Mouse (Mus musculus) MEL (cell line): ENCODE data around the gene Mtfp1. TPM values are rescaled to one million over a fixed set of nuclear protein-coding genes. Genes with fewer than 3 reads are reported as not detected.

Experiments
- DNase-seq: peaks from one replicate; pipeline ENCODE4 v3.0.0; 2011; ENCODE audit warnings: low read depth, low spot score
- H3K27ac ChIP-seq: 2 replicates; pipeline ENCODE4 v1.5.1; 2012; ENCODE audit warnings: low read depth, mild to moderate bottlenecking, control low read depth, low read length, moderate library complexity; ENCODE audit not compliant: control insufficient read depth
- H3K27me3 ChIP-seq, 2 experiments: fragments of 150-350 bp in 1 of 2; sonication (generic) in 1 of 2; 2 replicates each; pipeline ENCODE4 v1.6.1; 2012; ENCODE audit warnings: low read length in 2 of 2, mild to moderate bottlenecking in 2 of 2, improper control_type of control experiment in 1 of 2, moderate library complexity in 1 of 2; ENCODE audit not compliant: insufficient read depth in 2 of 2, control insufficient read depth in 1 of 2
- H3K36me3 ChIP-seq, 2 experiments: 2 replicates each; pipeline ENCODE4 v1.6.1; 2012 to 2014; ENCODE audit warnings: low read length in 2 of 2, improper control_type of control experiment in 1 of 2, inconsistent platforms in 1 of 2, mild to moderate bottlenecking in 1 of 2; ENCODE audit not compliant: insufficient read depth in 2 of 2, control insufficient read depth in 1 of 2
- H3K4me1 ChIP-seq, 2 experiments: fragments of 150-350 bp in 1 of 2; sonication (generic) in 1 of 2; 2 replicates each; pipeline ENCODE4 v1.6.1; 2012; ENCODE audit warnings: low read length in 2 of 2, improper control_type of control experiment in 1 of 2, mild to moderate bottlenecking in 1 of 2; ENCODE audit not compliant: insufficient read depth in 2 of 2, control insufficient read depth in 1 of 2
- H3K4me3 ChIP-seq, 2 experiments: fragments of 150-350 bp in 1 of 2; sonication (generic) in 1 of 2; 2 replicates each; pipeline ENCODE4 v1.5.1; 2012; ENCODE audit warnings: low read depth in 2 of 2, low read length in 2 of 2, mild to moderate bottlenecking in 2 of 2, moderate library complexity in 2 of 2, control low read depth in 1 of 2, improper control_type of control experiment in 1 of 2; ENCODE audit not compliant: control insufficient read depth in 1 of 2, insufficient read depth in 1 of 2
- H3K79me2 ChIP-seq: 2 replicates; pipeline ENCODE4 v1.6.1; 2012; ENCODE audit warnings: mild to moderate bottlenecking, low read length, moderate library complexity; ENCODE audit not compliant: control insufficient read depth, poor library complexity, insufficient read depth
- H3K9ac ChIP-seq: 2 replicates; pipeline ENCODE4 v1.6.1; 2012; ENCODE audit warnings: low read depth, mild to moderate bottlenecking, control low read depth, low read length, moderate library complexity; ENCODE audit not compliant: control insufficient read depth, poor library complexity, severe bottlenecking
- H3K9me3 ChIP-seq: fragments of 150-350 bp; sonication (generic); replicated peaks from 2 replicates; pipeline ENCODE4 v1.6.1; 2012; ENCODE audit warnings: mild to moderate bottlenecking, low read length, improper control_type of control experiment, moderate library complexity; ENCODE audit not compliant: insufficient read depth
- BHLHE40 ChIP-seq: IDR thresholded peaks from 2 replicates; pipeline ENCODE4 v1.6.1; 2012; ENCODE audit warnings: low read depth, mild to moderate bottlenecking, inconsistent platforms, low read length, improper control_type of control experiment, borderline replicate concordance
- E2F4 ChIP-seq: IDR thresholded peaks from 2 replicates; pipeline ENCODE4 v1.6.1; 2011; ENCODE audit warnings: low read depth, low read length, improper control_type of control experiment, borderline replicate concordance
- GABPA ChIP-seq: IDR thresholded peaks from 2 replicates; pipeline ENCODE4 v1.6.1; 2012; ENCODE audit warnings: low read depth, mild to moderate bottlenecking, inconsistent platforms, low read length, improper control_type of control experiment, moderate library complexity
- GATA1 ChIP-seq: IDR thresholded peaks from 2 replicates; pipeline ENCODE4 v1.6.1; 2011; ENCODE audit warnings: low read depth, low read length, improper control_type of control experiment
- HCFC1 ChIP-seq: IDR thresholded peaks from 2 replicates; pipeline ENCODE4 v1.6.1; 2012; ENCODE audit warnings: low read depth, mild to moderate bottlenecking, inconsistent platforms, low read length, improper control_type of control experiment, moderate library complexity
- MAFK ChIP-seq: IDR thresholded peaks from 2 replicates; pipeline ENCODE4 v1.6.1; 2011; ENCODE audit warnings: low read depth, mild to moderate bottlenecking, low read length, improper control_type of control experiment, borderline replicate concordance
- MYB ChIP-seq: IDR thresholded peaks from 2 replicates; pipeline ENCODE4 v1.6.1; 2011; ENCODE audit warnings: mild to moderate bottlenecking, low read depth, low read length, improper control_type of control experiment
- NELFE ChIP-seq: IDR thresholded peaks from 2 replicates; pipeline ENCODE4 v1.6.1; 2011; ENCODE audit warnings: low read depth, low read length, improper control_type of control experiment
- NRF1 ChIP-seq: IDR thresholded peaks from 2 replicates; pipeline ENCODE4 v1.6.1; 2014; ENCODE audit warnings: low read depth, mild to moderate bottlenecking, inconsistent platforms, low read length, improper control_type of control experiment, moderate library complexity; ENCODE audit not compliant: poor library complexity, insufficient read depth, severe bottlenecking
- POLR2AphosphoS5 ChIP-seq: IDR thresholded peaks from 2 replicates; pipeline ENCODE4 v1.6.1; 2012; ENCODE audit warnings: low read depth, borderline replicate concordance, mild to moderate bottlenecking, inconsistent platforms, low read length, moderate library complexity, mixed read lengths
- RAD21 ChIP-seq: IDR thresholded peaks from 2 replicates; pipeline ENCODE4 v1.6.1; 2011; ENCODE audit warnings: mild to moderate bottlenecking, low read depth, low read length, improper control_type of control experiment
- SIN3A ChIP-seq: IDR thresholded peaks from 2 replicates; pipeline ENCODE4 v1.6.1; 2012; ENCODE audit warnings: low read length, improper control_type of control experiment, inconsistent platforms
- SMC3 ChIP-seq: IDR thresholded peaks from 2 replicates; pipeline ENCODE4 v1.6.1; 2011; ENCODE audit warnings: low read depth, low read length, improper control_type of control experiment
- TAL1 ChIP-seq: IDR thresholded peaks from 2 replicates; pipeline ENCODE4 v1.6.1; 2012; ENCODE audit warnings: mild to moderate bottlenecking, inconsistent platforms, low read length, moderate library complexity, mixed read lengths
- TCF12 ChIP-seq: IDR thresholded peaks from 2 replicates; pipeline ENCODE4 v1.6.1; 2014; ENCODE audit warnings: low read depth, mild to moderate bottlenecking, inconsistent platforms, low read length, improper control_type of control experiment, moderate library complexity
- USF1 ChIP-seq: IDR thresholded peaks from 2 replicates; pipeline ENCODE4 v1.6.1; 2014; ENCODE audit warnings: low read depth, mild to moderate bottlenecking, inconsistent platforms, low read length, improper control_type of control experiment, moderate library complexity
- USF2 ChIP-seq, 2 experiments: IDR thresholded peaks; 2 replicates each; pipeline ENCODE4 v1.6.1; 2011 to 2012; ENCODE audit warnings: improper control_type of control experiment in 2 of 2, low read length in 2 of 2, borderline replicate concordance in 1 of 2, inconsistent platforms in 1 of 2, low read depth in 1 of 2, mild to moderate bottlenecking in 1 of 2; ENCODE audit not compliant: insufficient read depth in 1 of 2
- ZC3H11A ChIP-seq: IDR thresholded peaks from 2 replicates; pipeline ENCODE4 v1.6.1; 2012; ENCODE audit warnings: low read depth, mild to moderate bottlenecking, inconsistent platforms, low read length, improper control_type of control experiment
- ZKSCAN1 ChIP-seq: IDR thresholded peaks from 2 replicates; pipeline ENCODE4 v1.6.1; 2012; ENCODE audit warnings: low read depth, mild to moderate bottlenecking, inconsistent platforms, low read length, improper control_type of control experiment, moderate library complexity
- ZMIZ1 ChIP-seq: IDR thresholded peaks from 2 replicates; pipeline ENCODE4 v1.6.1; 2012; ENCODE audit warnings: low read depth, mild to moderate bottlenecking, inconsistent platforms, low read length, improper control_type of control experiment, moderate library complexity
- ZNF384 ChIP-seq: IDR thresholded peaks from 2 replicates; pipeline ENCODE4 v1.6.1; 2012; ENCODE audit warnings: low read depth, mild to moderate bottlenecking, inconsistent platforms, low read length, improper control_type of control experiment
- polyA plus RNA-seq, 2 experiments: library from polyadenylated mRNA; stranded (reverse) in 1 of 2; unstranded in 1 of 2; fragments of >175 nt in 1 of 2; fragments of >200 nt in 1 of 2; gene quantifications; 2 replicates each; pipeline versions ENCODE4 v1.2.1 to v1.2.4; 2012; ENCODE audit warnings: low replicate concordance in 2 of 2, low read depth in 1 of 2; ENCODE audit not compliant: insufficient read length in 2 of 2, insufficient read depth in 1 of 2, missing spikeins in 1 of 2
- total RNA-seq: library from RNA; depleted of rRNA; stranded (reverse); fragments of 300-350 nt; gene quantifications from 2 replicates; pipeline ENCODE4 v1.2.3, GENCODE M21; 2012

Gene Mtfp1
- total and polyA plus RNA-seq, 3 experiments = 70.5 to 84.8 TPM; not detected in 1

DNA sequence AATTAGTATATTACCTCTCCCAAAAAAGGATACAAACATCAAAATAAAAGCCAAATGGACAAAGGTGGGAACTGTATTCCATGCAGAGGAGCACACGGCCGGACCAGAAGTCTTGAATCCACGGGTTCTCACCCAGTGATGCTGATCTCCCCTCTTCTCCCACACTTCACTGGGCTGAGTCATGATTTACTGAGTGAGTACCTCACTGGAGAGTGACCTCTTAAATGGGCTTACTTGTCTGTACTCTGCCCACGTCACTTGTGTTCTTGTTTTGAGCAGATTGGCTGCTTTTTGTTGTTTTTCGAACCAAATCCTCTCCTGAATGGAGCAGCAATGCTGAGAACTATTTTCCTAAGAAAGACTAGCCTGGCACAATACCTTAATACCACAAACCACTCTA, 9.7 kb upstream of the Mtfp1 start:
- Histone ChIP-seq H3K9me3 (no peaks in the 10 kb centered on the region), H3K4me3 (no peak overlapping the region), H3K9ac (no peak overlapping the region), H3K27me3 (no peaks in the 10 kb centered on the region), H3K79me2 (no peaks in the 10 kb centered on the region), H3K4me1 (no peaks in the 10 kb centered on the region), H3K36me3 (no peaks in the 10 kb centered on the region; a peak in 1 of 4 replicates), H3K27ac (no peak overlapping the region)
- DNase-seq = no peak
- TF ChIP-seq NRF1 (no peak), USF2 (IDR thresholded peaks at IDR 0.05; ENCODE audit: borderline replicate concordance in 1 of 2, insufficient read depth in 1 of 2, low read depth in 1 of 2, low read length in 2 of 2) (no peak), USF1 (no peak), TAL1 (no peak), MYB (no peak), RAD21 (no peak), ZNF384 (no peak), ZC3H11A (no peak), E2F4 (no peak), BHLHE40 (no peak)

DNA sequence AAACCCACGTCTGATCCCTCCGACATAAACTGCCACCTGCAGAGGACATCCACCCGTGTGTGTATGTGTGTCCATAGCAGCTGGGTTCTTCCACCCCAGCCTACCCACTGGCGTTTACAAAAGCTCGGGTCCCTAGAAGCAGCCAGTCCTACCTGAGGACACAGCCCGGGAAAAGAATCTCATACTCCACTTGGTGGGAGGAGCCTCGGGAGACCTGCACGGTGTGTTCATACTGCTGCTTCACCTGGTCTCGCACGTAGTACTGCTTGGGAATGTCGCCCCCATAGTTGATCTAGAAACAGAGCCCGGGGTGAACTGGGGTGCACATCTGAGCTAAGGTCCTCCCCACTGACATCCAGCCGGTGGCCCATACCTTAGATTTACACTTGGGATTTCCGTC, 8.3 kb upstream of the Mtfp1 start:
- Histone ChIP-seq H3K27me3 (no peaks in the 10 kb centered on the region), H3K9ac (no peak overlapping the region), H3K36me3 (no peaks in the 10 kb centered on the region; a peak in 1 of 4 replicates), H3K4me1 (no peaks in the 10 kb centered on the region), H3K79me2 (no peaks in the 10 kb centered on the region), H3K9me3 (no peaks in the 10 kb centered on the region), H3K27ac (no peak overlapping the region), H3K4me3 (no peak overlapping the region)
- TF ChIP-seq GATA1 (no peak), MAFK (no peak), ZMIZ1 (no peak), ZKSCAN1 (no peak), HCFC1 (no peak), POLR2AphosphoS5 (no peak), GABPA (no peak), USF2 (IDR thresholded peaks at IDR 0.05; ENCODE audit: borderline replicate concordance in 1 of 2, insufficient read depth in 1 of 2, low read depth in 1 of 2, low read length in 2 of 2) (no peak), ZNF384 (no peak), NELFE (no peak), SIN3A (no peak), SMC3 (no peak), BHLHE40 (no peak), TCF12 (no peak)
- DNase-seq = no peak
